Mouse (Mus musculus): ENCODE measurements around the gene Mbd4. TPM values are rescaled to one million over a fixed set of nuclear protein-coding genes. Genes with fewer than 3 reads are reported as not detected.

Mbd4 gene
- 16.4 and 20.6 TPM in 2 replicates for polyA plus RNA-seq (2014; fragmentation: Nextera tagmentation; extraction: Ambion mirVana)

DNA sequence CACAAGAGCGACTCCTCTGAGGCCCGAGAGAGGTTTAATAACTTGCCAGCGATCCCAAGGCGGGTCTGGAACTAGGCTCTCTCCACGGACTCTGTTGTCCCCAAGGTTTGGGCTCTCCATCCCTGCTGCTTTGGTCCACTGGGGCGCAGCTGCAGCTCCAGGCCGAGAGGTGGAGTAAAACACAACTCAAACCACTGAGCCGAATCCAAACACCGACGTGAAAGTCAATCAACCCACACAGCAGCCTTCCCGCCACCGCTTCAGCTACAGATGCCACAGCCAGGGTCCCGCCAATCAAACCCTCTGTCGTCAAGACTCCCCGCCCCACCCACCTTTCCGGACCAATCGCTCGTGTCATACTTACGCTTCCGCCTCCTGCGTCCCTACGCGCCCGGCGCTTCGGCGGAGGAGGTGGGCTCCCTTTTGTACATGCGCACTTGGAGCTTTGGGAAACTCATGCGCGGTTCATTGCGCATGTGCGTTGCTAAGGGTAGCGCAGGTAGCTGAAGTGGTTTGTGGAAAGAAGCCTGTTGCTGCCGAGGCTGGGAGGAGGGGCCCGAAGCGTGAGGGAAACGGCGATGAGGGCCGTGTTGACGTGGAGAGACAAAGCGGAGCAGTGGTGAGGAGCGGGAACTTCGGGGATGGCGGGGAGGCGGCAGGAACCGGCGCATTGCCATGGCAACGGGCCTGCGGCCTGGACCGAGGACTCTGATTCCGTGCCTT, at the start of gene Mbd4, which contains the start of gene Ift122:
Gene Mbd4 (minus strand): TSS at position 281 of the 723 bp plus-strand sequence.
Gene Ift122 (plus strand): TSS at position 380 of the 723 bp plus-strand sequence.
- Histone ChIP-seq H3K9me3 (ENCODE audit: control insufficient read depth, low read depth, low read length) (no peaks in the 10 kb centered on the region), H3K27me3 (ENCODE audit: control insufficient read depth, insufficient read depth, low read length) (no peaks in the 10 kb centered on the region), H3K36me3 (ENCODE audit: control insufficient read depth, insufficient read depth, low read length) (peaks cover 13% of the 10 kb centered on the region), H3K4me3 (ENCODE audit: low read depth, low read length) (peak within 1 kb of the TSS; percentile 46), H3K4me2 (replicated peaks; ENCODE audit: low read depth, low read length) (peak within 1 kb of the TSS; percentile 65), H3K27ac (ENCODE audit: low read length) (peak within 1 kb of the TSS; percentile 85), H3K9ac (replicated peaks; ENCODE audit: low read depth, low read length) (peak within 1 kb of the TSS; percentile 49), H3K4me1 (ENCODE audit: control insufficient read depth, insufficient read depth, low read length) (peaks cover 20% of the 10 kb centered on the region; the same call in 1 of the 2 replicates)
- ATAC-seq (ENCODE audit: insufficient number of reproducible peaks, insufficient read depth, low FRiP score, low read depth), result peak; percentile 98
- under 1% methylated on average over 51 of the region's 51 CpGs for WGBS

GRCm38 (mm10) chr6:115902545-115902944, 49.4 kb upstream of the Mbd4 start:
- peaks cover 7% of the 10 kb centered on the region for H3K36me3 ChIP-seq (ENCODE audit: control insufficient read depth, insufficient read depth, low read length)
- H3K4me1 ChIP-seq (ENCODE audit: control insufficient read depth, insufficient read depth, low read length), result no peaks in the 10 kb centered on the region
- H3K9me3 ChIP-seq (ENCODE audit: control insufficient read depth, low read depth, low read length), result no peaks in the 10 kb centered on the region
- H3K9ac ChIP-seq (replicated peaks; ENCODE audit: low read depth, low read length), result no peak overlapping the region
- no peak for ATAC-seq (ENCODE audit: insufficient number of reproducible peaks, insufficient read depth, low FRiP score, low read depth)
- 73% methylated on average over 3 of the region's 3 CpGs for WGBS
- no peak overlapping the region for H3K4me3 ChIP-seq (ENCODE audit: low read depth, low read length)
- H3K4me2 ChIP-seq (replicated peaks; ENCODE audit: low read depth, low read length), result no peak overlapping the region
- no peaks in the 10 kb centered on the region for H3K27me3 ChIP-seq (ENCODE audit: control insufficient read depth, insufficient read depth, low read length)
- no peak overlapping the region for H3K27ac ChIP-seq (ENCODE audit: low read length)

- peaks cover 3% of the 10 kb centered on the region for H3K36me3 ChIP-seq (ENCODE audit: control insufficient read depth, insufficient read depth, low read length)
- H3K9ac ChIP-seq (replicated peaks; ENCODE audit: low read depth, low read length), result no peak overlapping the region
- peak overlapping the region; percentile 45; the same call in 1 of the 2 replicates for H3K27ac ChIP-seq (ENCODE audit: low read length)
- no peak overlapping the region for H3K4me3 ChIP-seq (ENCODE audit: low read depth, low read length)
- no peaks in the 10 kb centered on the region for H3K27me3 ChIP-seq (ENCODE audit: control insufficient read depth, insufficient read depth, low read length)
- H3K9me3 ChIP-seq (ENCODE audit: control insufficient read depth, low read depth, low read length), result no peaks in the 10 kb centered on the region
- ATAC-seq (ENCODE audit: insufficient number of reproducible peaks, insufficient read depth, low FRiP score, low read depth), result no peak
- H3K4me2 ChIP-seq (replicated peaks; ENCODE audit: low read depth, low read length), result no peak overlapping the region
- no peaks in the 10 kb centered on the region for H3K4me1 ChIP-seq (ENCODE audit: control insufficient read depth, insufficient read depth, low read length)
- WGBS, result 83% methylated on average over 8 of the region's 8 CpGs
These were observed 48.3 kb upstream of the Mbd4 start for GRCm38 (mm10) chr6:115901489-115901931.

- H3K36me3 ChIP-seq (ENCODE audit: control insufficient read depth, insufficient read depth, low read length), result peaks cover 3% of the 10 kb centered on the region
- no peaks in the 10 kb centered on the region for H3K4me1 ChIP-seq (ENCODE audit: control insufficient read depth, insufficient read depth, low read length)
These were observed 47.9 kb upstream of the Mbd4 start for GRCm38 (mm10) chr6:115901062-115901461.

DNA sequence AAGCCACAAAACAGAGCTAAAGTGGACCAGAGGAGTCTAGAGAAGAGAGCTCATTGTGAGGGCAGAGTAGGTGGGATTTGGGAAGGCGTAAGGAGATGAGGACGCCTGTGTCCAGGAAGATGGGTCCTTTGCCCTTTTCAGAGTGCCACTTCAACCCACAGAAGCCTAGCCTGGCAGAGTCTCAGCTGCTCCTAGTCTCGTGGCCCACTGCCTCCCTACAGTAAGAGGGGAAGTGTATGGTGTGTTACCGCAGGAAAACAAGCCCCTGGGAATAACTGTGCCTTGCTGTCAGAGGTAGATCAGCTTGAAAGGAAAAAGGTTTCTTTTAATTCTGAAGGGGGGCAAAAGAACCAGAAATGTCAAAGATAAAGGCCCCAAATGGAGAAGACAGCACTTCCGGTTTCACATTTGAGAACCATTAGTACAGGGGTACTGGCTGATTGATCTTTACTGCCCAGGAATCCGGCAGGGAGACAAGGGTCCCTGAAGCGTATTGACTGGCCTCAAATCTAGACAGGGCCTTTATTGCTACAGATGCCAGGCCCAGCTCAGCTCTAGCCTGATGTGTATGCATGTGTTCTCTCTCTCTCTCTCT, 44.9 kb upstream of the Mbd4 start:
- WGBS, result 82% methylated on average over 7 of the region's 7 CpGs
- no peak overlapping the region for H3K9ac ChIP-seq (replicated peaks; ENCODE audit: low read depth, low read length)
- H3K9me3 ChIP-seq (ENCODE audit: control insufficient read depth, low read depth, low read length), result no peaks in the 10 kb centered on the region
- no peak overlapping the region for H3K27ac ChIP-seq (ENCODE audit: low read length)
- peaks cover 6% of the 10 kb centered on the region for H3K36me3 ChIP-seq (ENCODE audit: control insufficient read depth, insufficient read depth, low read length)
- no peaks in the 10 kb centered on the region for H3K4me1 ChIP-seq (ENCODE audit: control insufficient read depth, insufficient read depth, low read length)
- H3K4me2 ChIP-seq (replicated peaks; ENCODE audit: low read depth, low read length), result no peak overlapping the region
- ATAC-seq (ENCODE audit: insufficient number of reproducible peaks, insufficient read depth, low FRiP score, low read depth), result no peak
- H3K27me3 ChIP-seq (ENCODE audit: control insufficient read depth, insufficient read depth, low read length), result no peaks in the 10 kb centered on the region
- H3K4me3 ChIP-seq (ENCODE audit: low read depth, low read length), result no peak overlapping the region

More at GRCm38 (mm10) chr6:115901062-115901461, 47.9 kb upstream of the Mbd4 start:
- ATAC-seq (ENCODE audit: insufficient number of reproducible peaks, insufficient read depth, low FRiP score, low read depth), result 0 out of 2 replicates have a peak, but pooled peaks have one; percentile 46
- Histone ChIP-seq H3K27ac (ENCODE audit: low read length) (peak overlapping the region; percentile 45; the same call in 1 of the 2 replicates), H3K27me3 (ENCODE audit: control insufficient read depth, insufficient read depth, low read length) (no peaks in the 10 kb centered on the region), H3K9ac (replicated peaks; ENCODE audit: low read depth, low read length) (no peak overlapping the region), H3K9me3 (ENCODE audit: control insufficient read depth, low read depth, low read length) (no peaks in the 10 kb centered on the region), H3K4me3 (ENCODE audit: low read depth, low read length) (no peak overlapping the region), H3K4me2 (replicated peaks; ENCODE audit: low read depth, low read length) (no peak overlapping the region)
- 21% methylated on average over 3 of the region's 3 CpGs for WGBS

DNA sequence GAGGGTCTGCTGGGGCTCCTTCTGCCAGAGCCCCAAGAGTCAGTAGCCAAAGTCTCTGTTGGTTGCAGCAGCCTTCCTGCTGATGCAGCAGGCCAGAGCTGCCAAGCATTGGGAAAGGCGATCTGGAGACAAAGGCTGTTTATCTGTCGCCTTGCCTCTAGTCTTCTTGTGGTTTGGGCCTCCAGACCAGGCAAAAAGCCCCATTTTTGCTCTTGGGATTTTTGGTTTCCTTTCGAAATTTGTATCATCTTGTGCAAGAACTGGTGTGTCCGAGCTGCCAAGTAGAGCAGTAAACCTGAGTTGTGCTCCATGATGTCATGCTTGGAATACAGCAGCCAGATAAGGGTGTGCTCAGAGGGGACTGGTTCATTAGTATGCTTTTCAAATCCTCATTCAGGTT, 43.9 kb upstream of the Mbd4 start:
- no peak overlapping the region for H3K4me2 ChIP-seq (replicated peaks; ENCODE audit: low read depth, low read length)
- no peak for ATAC-seq (ENCODE audit: insufficient number of reproducible peaks, insufficient read depth, low FRiP score, low read depth)
- peaks cover 2% of the 10 kb centered on the region; the same call in 1 of the 2 replicates for H3K4me1 ChIP-seq (ENCODE audit: control insufficient read depth, insufficient read depth, low read length)
- no peaks in the 10 kb centered on the region for H3K9me3 ChIP-seq (ENCODE audit: control insufficient read depth, low read depth, low read length)
- WGBS, result 80% methylated on average over 4 of the region's 4 CpGs
- H3K27me3 ChIP-seq (ENCODE audit: control insufficient read depth, insufficient read depth, low read length), result no peaks in the 10 kb centered on the region
- no peak overlapping the region for H3K4me3 ChIP-seq (ENCODE audit: low read depth, low read length)
- H3K9ac ChIP-seq (replicated peaks; ENCODE audit: low read depth, low read length), result no peak overlapping the region
- H3K36me3 ChIP-seq (ENCODE audit: control insufficient read depth, insufficient read depth, low read length), result peaks cover 3% of the 10 kb centered on the region
- no peak overlapping the region for H3K27ac ChIP-seq (ENCODE audit: low read length)

- no peak for ATAC-seq (ENCODE audit: insufficient number of reproducible peaks, insufficient read depth, low FRiP score, low read depth)
- Histone ChIP-seq H3K4me2 (replicated peaks; ENCODE audit: low read depth, low read length) (no peak overlapping the region), H3K36me3 (ENCODE audit: control insufficient read depth, insufficient read depth, low read length) (peaks cover 3% of the 10 kb centered on the region), H3K4me3 (ENCODE audit: low read depth, low read length) (no peak overlapping the region), H3K9ac (replicated peaks; ENCODE audit: low read depth, low read length) (no peak overlapping the region), H3K4me1 (ENCODE audit: control insufficient read depth, insufficient read depth, low read length) (peaks cover 9% of the 10 kb centered on the region), H3K9me3 (ENCODE audit: control insufficient read depth, low read depth, low read length) (no peaks in the 10 kb centered on the region), H3K27me3 (ENCODE audit: control insufficient read depth, insufficient read depth, low read length) (no peaks in the 10 kb centered on the region), H3K27ac (ENCODE audit: low read length) (no peak overlapping the region)
- WGBS, result 59% methylated on average over 1 of the region's 1 CpGs
These were observed 43.2 kb upstream of the Mbd4 start for GRCm38 (mm10) chr6:115896346-115896745.

DNA sequence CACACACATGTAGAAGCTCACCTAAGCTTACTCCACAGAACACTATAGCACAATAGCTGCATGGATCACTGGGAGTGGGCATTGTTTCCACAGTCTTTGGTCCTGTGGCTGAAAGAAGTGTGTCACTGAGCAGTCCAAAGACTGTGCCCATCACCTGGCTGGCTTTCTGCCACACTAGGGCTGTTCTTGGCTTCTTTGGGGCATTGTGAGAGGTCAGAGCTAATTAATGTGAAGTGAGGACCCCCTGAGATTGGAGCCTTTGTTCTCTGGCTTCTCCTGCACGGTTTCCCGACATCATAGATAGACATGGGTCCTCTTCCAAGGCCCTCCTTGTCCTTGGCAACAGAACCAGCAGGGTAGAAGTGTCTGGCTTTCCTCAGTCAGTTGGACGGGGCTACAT, 39.2 kb upstream of the Mbd4 start:
- Histone ChIP-seq H3K4me1 (ENCODE audit: control insufficient read depth, insufficient read depth, low read length) (peaks cover 18% of the 10 kb centered on the region), H3K4me2 (replicated peaks; ENCODE audit: low read depth, low read length) (no peak overlapping the region), H3K36me3 (ENCODE audit: control insufficient read depth, insufficient read depth, low read length) (peaks cover 12% of the 10 kb centered on the region), H3K9me3 (ENCODE audit: control insufficient read depth, low read depth, low read length) (peaks cover 3% of the 10 kb centered on the region; the same call in 1 of the 2 replicates), H3K4me3 (ENCODE audit: low read depth, low read length) (no peak overlapping the region), H3K9ac (replicated peaks; ENCODE audit: low read depth, low read length) (no peak overlapping the region), H3K27me3 (ENCODE audit: control insufficient read depth, insufficient read depth, low read length) (no peaks in the 10 kb centered on the region), H3K27ac (ENCODE audit: low read length) (peak overlapping the region; percentile 73; the same call in 1 of the 2 replicates)
- no peak for ATAC-seq (ENCODE audit: insufficient number of reproducible peaks, insufficient read depth, low FRiP score, low read depth)
- 73% methylated on average over 3 of the region's 3 CpGs for WGBS

Data from stomach, embryonic 14.5 days (tissue).